32 mouse cellular contexts compared by ENCODE assay signal in the genomic region with DNA sequence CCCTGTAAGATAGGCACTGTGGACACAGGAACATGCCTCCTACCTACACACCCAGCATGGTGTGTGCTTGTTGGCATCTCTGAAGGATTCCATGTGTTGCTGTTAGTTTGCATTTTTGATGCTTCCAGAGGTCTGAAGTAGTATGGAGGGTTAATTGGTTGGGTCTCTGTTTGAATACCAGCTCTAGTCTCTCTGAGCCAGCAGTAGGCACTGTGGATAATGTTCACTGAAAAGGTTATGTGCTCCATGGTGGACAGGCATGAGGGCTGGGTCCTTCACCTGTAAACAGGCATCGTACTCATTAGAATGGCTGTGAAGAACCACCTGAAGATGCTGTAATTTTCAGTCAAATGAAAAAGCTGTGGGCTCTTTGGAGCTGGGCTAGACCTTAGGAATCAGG.
"Had no signal": no experiment of that assay in that cellular context is flagged by ENCODE, and none has a peak within 500 bp of the region (broad histone marks: within the 10 kb centered on the region; RNA-seq: fewer than 3 reads in every experiment).

No protein-coding gene starts in this region.

- H3K36me3 ChIP-seq: limb, embryonic 10.5 days; limb, embryonic 12.5 days; limb, embryonic 13.5 days; limb, embryonic 15.5 days; liver, embryonic 12.5 days; liver, embryonic 13.5 days; liver, embryonic 15.5 days; lung, embryonic 15.5 days; midbrain, embryonic 10.5 days; midbrain, embryonic 12.5 days; midbrain, embryonic 13.5 days; midbrain, embryonic 15.5 days; neural tube, embryonic 12.5 days had no signal

- H3K4me1 ChIP-seq: liver, embryonic 15.5 days; megakaryocyte, embryonic 14.5 days had no signal

- H3K27ac ChIP-seq: limb, embryonic 10.5 days; limb, embryonic 12.5 days; limb, embryonic 13.5 days; limb, embryonic 15.5 days; liver, embryonic 12.5 days; liver, embryonic 13.5 days; liver, embryonic 14.5 days; liver, embryonic 15.5 days; lung, embryonic 15.5 days; macrophage; midbrain, embryonic 10.5 days; midbrain, embryonic 12.5 days; midbrain, embryonic 13.5 days; midbrain, embryonic 15.5 days; neural tube, embryonic 12.5 days had no signal

- H3K4me3 ChIP-seq: limb, embryonic 10.5 days; limb, embryonic 12.5 days; limb, embryonic 13.5 days; limb, embryonic 15.5 days; liver, embryonic 12.5 days; liver, embryonic 13.5 days; liver, embryonic 15.5 days; lung, embryonic 15.5 days; megakaryocyte, embryonic 14.5 days; midbrain, embryonic 10.5 days; midbrain, embryonic 12.5 days; midbrain, embryonic 13.5 days; midbrain, embryonic 15.5 days; myocyte; neural tube, embryonic 12.5 days had no signal

- H3K9me3 ChIP-seq: limb, embryonic 10.5 days; limb, embryonic 12.5 days; limb, embryonic 13.5 days; limb, embryonic 15.5 days; liver, embryonic 12.5 days; liver, embryonic 13.5 days; liver, embryonic 15.5 days; lung, embryonic 15.5 days; megakaryocyte, embryonic 14.5 days; midbrain, embryonic 10.5 days; midbrain, embryonic 12.5 days; midbrain, embryonic 13.5 days; midbrain, embryonic 15.5 days; neural tube, embryonic 12.5 days had no signal

- H3K27me3 ChIP-seq: liver, embryonic 12.5 days; liver, embryonic 13.5 days; liver, embryonic 15.5 days; lung, embryonic 15.5 days; megakaryocyte, embryonic 14.5 days; neural tube, embryonic 12.5 days had no signal

- H3K4me2 ChIP-seq: limb, embryonic 12.5 days; limb, embryonic 13.5 days; limb, embryonic 15.5 days; liver, embryonic 11.5 days; liver, embryonic 12.5 days; liver, embryonic 13.5 days; liver, embryonic 15.5 days; lung, embryonic 14.5 days; lung, embryonic 15.5 days; midbrain, embryonic 11.5 days; midbrain, embryonic 12.5 days; midbrain, embryonic 13.5 days; midbrain, embryonic 15.5 days; neural tube, embryonic 12.5 days had no signal

- H3K9ac ChIP-seq: limb, embryonic 12.5 days; limb, embryonic 13.5 days; limb, embryonic 15.5 days; liver, embryonic 12.5 days; liver, embryonic 13.5 days; liver, embryonic 14.5 days; liver, embryonic 15.5 days; liver, postnatal 0 days; lung, embryonic 14.5 days; lung, embryonic 15.5 days; midbrain, embryonic 12.5 days; midbrain, embryonic 13.5 days; midbrain, embryonic 15.5 days; neural tube, embryonic 12.5 days had no signal

- DNase-seq: left cerebral cortex, postnatal 4 days; liver; liver, embryonic 13.5 days; liver, postnatal 0 days; lung, adult 18-20 months; lung, adult 2 months; lung, embryonic 14.5 days; lung, postnatal 10 days; lung, postnatal 14 days; lung, postnatal 36 days; lung, postnatal 4 days; midbrain, embryonic 14.5 days had no signal

- ATAC-seq: liver, embryonic 12.5 days; liver, postnatal 0 days; lung, postnatal 0 days; midbrain, embryonic 13.5 days; midbrain, embryonic 15.5 days; midbrain, embryonic 16.5 days had no signal
